Mouse (Mus musculus): ENCODE results near the gene Clcf1.

DNA sequence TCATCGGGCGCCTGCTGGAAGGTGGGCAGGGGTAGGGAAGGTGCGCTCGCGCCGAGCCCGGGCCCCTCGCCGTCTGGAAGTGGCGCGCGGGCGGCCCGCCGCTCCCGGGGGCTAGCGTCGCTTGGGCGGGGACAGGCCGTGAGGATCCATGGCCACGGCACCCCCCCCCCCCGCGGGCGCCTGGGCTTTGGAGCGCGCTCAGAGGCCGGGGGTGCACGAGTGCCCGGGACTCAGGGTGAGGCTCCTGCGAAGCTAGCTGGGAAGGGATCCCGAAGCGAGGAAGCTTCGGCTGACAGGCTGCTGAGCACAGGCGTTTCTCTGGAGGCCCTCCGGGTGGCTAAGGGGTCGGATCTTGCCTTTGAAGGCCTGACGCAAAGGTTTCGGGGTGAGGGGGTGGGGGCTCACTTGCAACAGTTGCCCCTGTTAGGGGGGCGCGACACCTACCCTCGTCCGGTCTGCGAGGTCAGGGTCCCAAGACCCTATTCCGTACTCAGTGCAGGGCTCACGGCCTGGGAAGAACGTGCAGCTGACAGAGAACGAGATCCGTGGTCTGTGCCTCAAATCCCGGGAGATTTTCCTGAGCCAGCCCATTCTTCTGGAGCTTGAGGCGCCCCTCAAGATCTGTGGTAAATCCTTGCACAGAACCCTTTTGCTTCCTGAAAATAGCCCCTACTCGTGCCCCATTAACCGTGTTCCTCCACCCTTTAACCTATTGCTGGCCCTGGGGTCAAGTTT is 21.6 kb upstream of the Clcf1 start:
- TF ChIP-seq CTCF (conservative IDR thresholded peaks at IDR 0.05; ENCODE audit: low read length): no peak
- no peak for TF ChIP-seq POU5F1 (IDR thresholded peaks at IDR 0.05; ENCODE audit: borderline replicate concordance, low read length)
